Mouse (Mus musculus) heart, postnatal 36 days (tissue): ENCODE data around the gene Sobp. TPM values are rescaled to one million over a fixed set of nuclear protein-coding genes. Genes with fewer than 3 reads are reported as not detected.

ENCODE experiments used
- DNase-seq, 2 experiments: peaks; one replicate each; pipeline ENCODE4 v3.0.0; 2021 to 2022
- intact Hi-C: fragments of 180-260 bp; cut with DNase I; formaldehyde crosslinking; loops from one replicate; pipeline ENCODE4 v1.15.1; 2025
- total RNA-seq, 2 experiments: library from RNA; stranded (reverse); gene quantifications; 2 replicates each; pipeline ENCODE4 v1.2.3; 2021

Sobp gene
- total RNA-seq, 2 experiments from 2014 or later = 13.3 to 13.9 TPM

GRCm38 (mm10) chr10:43042591-43043327 lies 131.6 kb downstream of the Sobp start:
- no peak for DNase-seq
- intact Hi-C loops = no loop called here

GRCm38 (mm10) chr10:43041794-43042193 lies 132.5 kb downstream of the Sobp start:
- no peak for DNase-seq
- intact Hi-C loops = no loop called here

- intact Hi-C loops = no loop called here
- no peak for DNase-seq
Measured at GRCm38 (mm10) chr10:43037455-43037793, 136.9 kb downstream of the Sobp start.

GRCm38 (mm10) chr10:43036646-43037454 lies 137.5 kb downstream of the Sobp start:
- DNase-seq = no peak
- intact Hi-C loops = no loop called here

GRCm38 (mm10) chr10:43035579-43035978 lies 138.8 kb downstream of the Sobp start:
- intact Hi-C loops = loop anchor here (2.0 kb wide), 1 partner anchor 31 kb away; no protein-coding TSS in a partner anchor
- peak; percentile 39 to 46 for DNase-seq

DNA sequence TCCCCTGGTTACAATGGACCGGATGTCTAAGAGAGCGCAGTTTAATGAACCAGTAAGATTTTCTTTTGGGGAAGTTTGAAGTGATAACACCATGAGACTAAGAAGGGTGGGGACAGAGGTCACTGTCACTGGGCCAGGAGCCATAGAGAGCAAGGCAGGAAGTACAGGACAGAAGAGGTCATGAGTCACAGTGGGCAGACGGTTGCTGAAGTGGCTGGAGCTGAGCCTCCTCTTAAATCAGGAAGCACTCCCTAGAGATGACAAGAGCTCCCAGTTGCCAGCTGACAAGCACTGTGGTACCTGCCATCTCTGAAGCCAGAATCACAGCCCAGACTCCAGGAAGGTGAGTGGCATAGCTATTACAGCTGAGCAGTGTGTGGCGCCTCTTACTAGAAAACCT lies 139.5 kb downstream of the Sobp start:
- intact Hi-C loops = loop anchor here (2.0 kb wide), 1 partner anchor 30 kb away; no protein-coding TSS in a partner anchor
- peak; percentile 55 to 63 for DNase-seq

DNA sequence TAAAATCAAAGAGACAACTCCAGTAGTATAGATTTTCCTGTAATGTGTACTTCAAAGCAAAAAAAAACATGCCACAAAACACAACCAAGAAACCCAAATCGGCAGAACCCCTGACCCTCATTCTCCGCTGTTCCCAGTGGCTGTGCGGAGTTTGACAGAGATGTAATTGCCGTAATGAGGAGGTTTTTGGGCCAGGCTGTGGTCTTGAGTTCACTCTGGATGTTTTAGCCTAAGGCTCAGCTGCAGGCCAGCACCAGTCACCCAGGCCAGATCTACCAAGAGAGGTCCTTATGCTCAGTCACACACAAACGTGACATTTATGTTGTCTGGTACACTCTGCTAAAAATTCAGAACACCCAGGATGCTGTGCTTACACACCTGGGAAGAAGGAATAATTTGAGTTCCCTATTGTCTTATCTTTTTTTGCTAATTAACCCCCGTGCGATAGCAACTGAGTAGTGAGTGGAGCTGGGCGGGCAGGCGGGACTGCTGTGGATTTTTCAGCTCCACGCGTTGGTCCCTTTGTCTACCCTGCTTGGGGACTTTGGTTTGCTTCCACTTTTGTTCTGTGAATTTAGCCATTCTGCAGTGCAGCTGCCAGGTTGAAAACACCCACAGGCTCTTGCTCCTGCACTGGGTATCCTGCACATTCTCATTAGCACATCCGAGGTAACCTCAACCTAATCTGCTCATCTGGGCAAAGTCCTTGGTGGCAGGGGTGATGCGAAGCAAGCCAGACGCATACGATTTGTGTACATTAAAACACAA lies 140.7 kb downstream of the Sobp start:
- DNase-seq = no peak
- intact Hi-C loops = loop anchor here (2.0 kb wide), 1 partner anchor 29 kb away; no protein-coding TSS in a partner anchor

- DNase-seq = no peak
- intact Hi-C loops = no loop called here
Measured at GRCm38 (mm10) chr10:43027006-43027405, 147.3 kb downstream of the Sobp start.

- intact Hi-C loops = no loop called here
- no peak for DNase-seq
Measured at GRCm38 (mm10) chr10:43023454-43024194, 150.7 kb downstream of the Sobp start.

- intact Hi-C loops = no loop called here
- no peak for DNase-seq
Measured at GRCm38 (mm10) chr10:43022190-43022761, 152.1 kb downstream of the Sobp start.

DNA sequence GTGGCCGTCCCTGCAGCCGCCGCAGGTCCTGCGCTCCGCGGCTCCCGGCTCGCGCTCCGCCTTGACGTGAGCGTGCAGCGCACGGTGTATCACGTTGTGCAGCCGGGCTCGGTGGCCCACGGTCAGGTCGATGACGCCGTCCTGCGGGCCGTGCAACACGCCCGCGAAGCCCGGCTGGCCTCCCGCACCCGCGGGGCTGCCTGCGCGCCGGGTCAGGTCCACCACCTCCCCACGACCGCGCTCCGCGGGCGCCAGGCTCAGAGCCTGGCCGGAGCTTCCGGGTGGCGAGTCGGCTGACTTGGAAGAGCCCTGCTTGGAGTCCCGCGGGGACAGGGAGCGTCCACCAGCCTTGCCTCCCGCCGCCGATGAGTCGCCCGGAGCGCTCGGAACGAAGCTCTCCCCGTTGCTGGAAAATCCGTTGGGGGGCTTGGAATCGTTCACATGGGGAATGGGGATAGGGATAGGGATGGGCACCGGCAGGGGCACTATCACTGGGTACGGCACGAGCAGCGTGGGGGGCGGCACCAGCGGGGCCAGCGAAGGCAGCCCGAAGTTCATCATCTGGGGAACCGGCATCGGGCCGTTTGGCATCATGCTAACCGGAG lies 152.7 kb downstream of the Sobp start:
- intact Hi-C loops = no loop called here
- DNase-seq = peak; percentile 41 to 63

- intact Hi-C loops = no loop called here
- DNase-seq = no peak
Measured at GRCm38 (mm10) chr10:43021017-43021416, 153.3 kb downstream of the Sobp start.

- no peak for DNase-seq
- intact Hi-C loops = no loop called here
Measured at GRCm38 (mm10) chr10:43014782-43015181, 159.5 kb downstream of the Sobp start.

DNA sequence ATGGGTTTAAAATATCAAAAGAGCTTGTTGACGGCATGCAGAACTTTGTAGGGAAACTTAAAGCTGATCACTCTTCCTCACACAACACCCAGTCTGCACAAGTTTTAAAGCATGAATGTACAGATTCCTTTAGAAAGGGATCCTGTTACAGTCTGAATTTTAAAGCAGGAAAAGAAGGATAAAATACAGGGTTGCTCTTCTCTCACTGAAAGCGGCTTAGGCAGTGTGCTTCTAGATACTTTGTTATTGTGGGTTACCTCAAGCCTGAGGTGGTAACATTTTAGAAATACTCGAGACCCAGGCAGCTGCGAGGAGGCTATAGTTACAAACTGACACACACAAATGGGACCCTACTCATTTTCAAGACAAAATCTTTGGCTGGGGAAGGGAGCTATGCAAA lies 160.0 kb downstream of the Sobp start:
- intact Hi-C loops = no loop called here
- no peak for DNase-seq

DNA sequence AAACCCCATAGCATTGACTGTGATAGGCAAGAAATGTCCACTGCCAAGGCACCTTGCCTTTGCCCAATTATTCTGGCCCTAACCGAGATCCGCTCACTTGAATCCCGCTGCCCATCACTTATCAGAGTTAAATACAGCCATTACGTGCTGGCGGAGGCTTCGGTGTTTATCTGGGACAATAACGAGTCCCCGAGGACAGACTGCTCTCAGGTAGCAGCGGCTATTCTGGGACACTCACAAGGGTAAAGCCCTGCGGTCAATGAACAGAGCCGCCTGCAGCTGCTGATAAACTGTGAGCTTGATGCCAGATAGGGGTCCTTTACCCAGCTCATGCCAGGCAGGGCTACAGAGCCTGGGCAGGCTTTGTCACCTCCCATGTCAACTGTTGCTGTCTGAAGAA lies 166.2 kb downstream of the Sobp start:
- intact Hi-C loops = loop anchor here (5.0 kb wide), 4 partner anchors 164 to 449 kb away; partner anchors contain the start of genes 9030612E09Rik, Pdss2 and Sobp
- peak in 1 of 2 experiments; percentile 17 for DNase-seq

DNA sequence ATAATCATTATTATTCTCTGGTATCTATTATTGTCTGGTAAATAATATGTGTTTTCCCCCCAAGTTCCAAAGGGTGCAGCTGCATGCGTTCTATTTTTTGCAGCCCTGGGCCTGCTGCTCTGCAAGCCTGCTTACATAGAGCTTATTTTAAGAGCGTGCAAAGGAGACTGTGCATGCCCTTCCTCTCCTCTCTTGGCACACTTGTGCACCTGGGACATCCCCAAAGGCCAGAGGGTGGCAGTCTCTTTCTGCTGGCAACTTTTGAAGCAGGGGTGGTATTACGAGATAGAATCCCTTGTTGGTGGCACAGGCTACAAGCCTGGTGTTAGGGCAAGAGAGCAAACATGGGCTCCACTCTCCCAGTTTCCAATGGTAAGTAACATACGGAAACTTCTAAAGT lies 167.8 kb downstream of the Sobp start:
- peak in 1 of 2 experiments; percentile 43 for DNase-seq
- intact Hi-C loops = loop anchor here (5.0 kb wide), 4 partner anchors 166 to 451 kb away; partner anchors contain the start of genes 9030612E09Rik, Pdss2 and Sobp

GRCm38 (mm10) chr10:43005677-43006076 lies 168.7 kb downstream of the Sobp start:
- intact Hi-C loops = loop anchor here (2.0 to 5.0 kb wide), 5 partner anchors 29 to 452 kb away; partner anchors contain the start of genes 9030612E09Rik, Pdss2 and Sobp
- no peak for DNase-seq

GRCm38 (mm10) chr10:43005031-43005430 lies 169.3 kb downstream of the Sobp start:
- intact Hi-C loops = loop anchor here (2.0 to 5.0 kb wide), 5 partner anchors 30 to 452 kb away; partner anchors contain the start of genes 9030612E09Rik, Pdss2 and Sobp
- DNase-seq = no peak

GRCm38 (mm10) chr10:43004174-43004734 lies 170.1 kb downstream of the Sobp start:
- intact Hi-C loops = loop anchor here (2.0 kb wide), 1 partner anchor 31 kb away; no protein-coding TSS in a partner anchor

More at GRCm38 (mm10) chr10:43004174-43004734, 170.1 kb downstream of the Sobp start:
- DNase-seq = no peak
